Mouse (Mus musculus): ENCODE measurements around the gene Olfr516.

The Olfr516 gene

GRCm38 (mm10) chr7:108850429-108850828 is at the start of gene Olfr516:
Gene Olfr516, minus strand, starts transcription at chr7:108850529.
- in situ Hi-C loops (cut with MboI): no loop called here

- in situ Hi-C loops (cut with MboI): no loop called here
These were observed 44.0 kb upstream of the Olfr516 start, which contains the start of gene Olfr519 for GRCm38 (mm10) chr7:108894320-108894719. Gene Olfr519, minus strand, starts transcription at chr7:108894420.

GRCm38 (mm10) chr7:108884906-108885305 is 34.6 kb upstream of the Olfr516 start, which contains the start of gene Olfr518:
Gene Olfr518, minus strand, starts transcription at chr7:108885006.
- in situ Hi-C loops (cut with MboI): no loop called here

- in situ Hi-C loops (cut with MboI): no loop called here
These were observed 21.9 kb upstream of the Olfr516 start, which contains the start of gene Olfr517 for GRCm38 (mm10) chr7:108872279-108872678. Gene Olfr517, minus strand, starts transcription at chr7:108872379.

- in situ Hi-C loops (cut with MboI): no loop called here
These were observed 24.4 kb downstream of the Olfr516 start, which contains the start of gene Olfr514 for GRCm38 (mm10) chr7:108825897-108826296. Gene Olfr514, minus strand, starts transcription at chr7:108825997.

GRCm38 (mm10) chr7:108814593-108815215 is 35.6 kb downstream of the Olfr516 start:
- in situ Hi-C loops (cut with MboI): loop anchor here (10.0 kb wide), 1 partner anchor 120 kb away; the partner anchor contains the start of genes Eif3f and Nlrp10

- in situ Hi-C loops (cut with MboI): no loop called here
These were observed 53.0 kb downstream of the Olfr516 start for GRCm38 (mm10) chr7:108797205-108797933.

All from mature B cell (primary cell).